Mouse (Mus musculus) erythroid progenitor cell, adult 5-6 weeks (primary cell): ENCODE results near the gene Dnajc2. TPM values are rescaled to one million over a fixed set of nuclear protein-coding genes. Genes with fewer than 3 reads are reported as not detected.
"Not testable (repeated sequence)": the region's sequence is repeated elsewhere in the genome, so short reads cannot be mapped to it uniquely, and the experiment has no call there.

Experiments used
- ATAC-seq: replicated peaks from 2 replicates; pipeline ENCODE4 v1.8.0; 2016; ENCODE audit warnings: moderate number of reproducible peaks, mild to moderate bottlenecking, moderate TSS enrichment, inconsistent platforms; ENCODE audit not compliant: poor library complexity, low FRiP score, severe bottlenecking
- total RNA-seq, 2 experiments: library from RNA; stranded (forward) in 1 of 2; stranded (reverse) in 1 of 2; fragments of 150-400 nt in 1 of 2; fragments of 186-747, 209-891 nt in 1 of 2; gene quantifications; 2 replicates each; pipeline versions ENCODE4 v1.2.3 to v1.2.4; 2015 to 2017; ENCODE audit warnings: low replicate concordance in 2 of 2

The Dnajc2 gene
- total RNA-seq, 2 experiments from 2014 or later = 13.3 to 23.9 TPM

- ATAC-seq = no peak
These were observed 39.1 kb downstream of the Dnajc2 start for GRCm38 (mm10) chr5:21745966-21746365.

DNA sequence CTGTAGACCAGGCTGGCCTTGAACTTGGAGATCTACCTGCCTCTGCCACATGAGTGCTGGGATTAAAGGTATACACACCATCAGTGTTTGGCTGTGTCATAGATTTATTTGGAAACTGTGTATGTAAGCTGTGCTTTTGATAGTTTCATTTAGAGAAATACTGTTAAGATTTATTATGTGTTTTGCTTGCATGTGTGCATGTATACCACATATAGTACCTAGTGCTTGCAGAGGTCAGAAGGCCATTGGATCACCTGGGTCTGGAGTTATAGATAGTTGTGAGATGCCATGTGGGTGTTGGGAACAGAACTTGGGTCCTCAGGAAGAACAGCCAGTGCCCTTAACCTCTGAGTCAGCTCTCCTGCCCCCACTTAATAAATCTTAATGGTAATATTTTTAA, 40.4 kb downstream of the Dnajc2 start:
- no peak for ATAC-seq

GRCm38 (mm10) chr5:21743606-21744005, 41.4 kb downstream of the Dnajc2 start:
- ATAC-seq = no peak

DNA sequence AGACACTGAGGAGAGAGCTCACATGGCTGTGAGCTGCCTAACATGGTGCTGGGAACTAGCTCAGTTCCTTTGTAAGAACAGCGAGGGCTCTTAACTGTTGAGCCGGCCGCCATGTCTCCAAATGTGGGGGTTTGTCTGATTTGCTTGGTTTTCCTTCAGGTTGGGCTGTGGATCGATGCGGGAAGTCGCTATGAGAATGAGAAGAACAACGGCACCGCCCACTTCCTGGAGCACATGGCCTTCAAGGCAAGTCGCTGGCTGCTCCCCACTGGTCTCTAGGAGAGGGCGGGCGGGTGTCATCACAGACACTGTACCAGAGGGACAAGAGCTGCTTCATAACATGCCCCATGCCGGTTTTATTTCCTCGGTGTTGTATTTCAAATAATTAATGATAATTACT, 45.2 kb downstream of the Dnajc2 start:
- no peak for ATAC-seq

- no peak for ATAC-seq
These were observed 45.9 kb downstream of the Dnajc2 start for GRCm38 (mm10) chr5:21739120-21739519.

DNA sequence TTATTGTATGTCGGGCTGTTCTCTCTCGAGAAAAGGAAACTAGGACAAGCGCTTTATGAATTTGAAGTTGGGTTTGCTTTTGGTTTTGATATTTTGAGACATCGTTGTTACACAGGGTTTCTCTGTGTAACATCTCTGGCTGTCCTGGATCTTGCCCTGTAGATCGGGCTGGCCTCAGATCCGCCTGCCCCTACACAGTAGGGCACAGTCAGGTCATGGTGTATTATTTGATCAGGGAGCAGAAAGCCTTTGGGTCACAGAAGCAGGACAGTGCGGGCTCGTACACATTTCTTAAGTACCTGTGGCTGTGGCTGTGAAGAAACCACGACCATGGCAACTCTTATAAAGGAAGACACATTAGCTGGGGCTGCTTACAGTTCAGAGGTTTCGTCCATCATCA, 47.4 kb downstream of the Dnajc2 start:
- 0 out of 2 replicates have a peak, but pooled peaks have one; percentile 35 for ATAC-seq

DNA sequence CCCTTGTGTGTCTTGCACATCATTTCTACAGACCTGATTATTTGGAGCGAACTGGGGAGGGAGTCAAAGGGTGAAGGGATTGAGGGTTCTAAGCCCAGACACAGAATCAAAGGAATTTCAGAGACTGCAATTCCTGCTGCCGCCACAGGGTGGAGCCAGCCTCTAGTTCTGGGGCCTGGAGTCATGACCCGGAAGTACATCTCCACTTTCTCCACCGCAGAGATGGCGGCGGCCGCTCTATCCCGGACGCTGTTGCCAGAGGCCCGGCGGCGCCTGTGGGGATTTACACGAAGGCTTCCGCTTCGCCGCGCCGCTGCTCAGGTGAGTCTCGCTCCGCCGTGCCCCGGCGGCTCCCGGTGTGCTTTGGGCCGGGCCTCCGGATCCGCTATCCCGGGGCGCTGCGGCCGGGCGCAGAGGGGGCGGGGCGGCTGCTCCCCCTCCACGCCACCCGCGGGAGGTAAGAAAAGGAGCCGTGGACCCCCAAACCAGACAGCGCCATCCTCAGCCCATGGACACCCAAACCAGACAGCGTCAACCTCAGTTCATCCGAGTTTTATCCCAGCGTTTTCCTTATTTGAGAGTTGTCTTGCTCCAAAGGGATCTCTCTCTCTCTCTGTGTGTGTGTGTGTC, 48.0 kb downstream of the Dnajc2 start, which contains the start of gene Pmpcb:
Pmpcb (plus strand) TSS at position 186 of the 630 bp plus-strand sequence.
- peak; percentile 86 for ATAC-seq

- no peak for ATAC-seq
These were observed 49.0 kb downstream of the Dnajc2 start for GRCm38 (mm10) chr5:21736046-21736445.

GRCm38 (mm10) chr5:21735584-21735983, 49.5 kb downstream of the Dnajc2 start:
- peak; percentile 69 for ATAC-seq

GRCm38 (mm10) chr5:21735100-21735499, 50.0 kb downstream of the Dnajc2 start:
- ATAC-seq = no peak

DNA sequence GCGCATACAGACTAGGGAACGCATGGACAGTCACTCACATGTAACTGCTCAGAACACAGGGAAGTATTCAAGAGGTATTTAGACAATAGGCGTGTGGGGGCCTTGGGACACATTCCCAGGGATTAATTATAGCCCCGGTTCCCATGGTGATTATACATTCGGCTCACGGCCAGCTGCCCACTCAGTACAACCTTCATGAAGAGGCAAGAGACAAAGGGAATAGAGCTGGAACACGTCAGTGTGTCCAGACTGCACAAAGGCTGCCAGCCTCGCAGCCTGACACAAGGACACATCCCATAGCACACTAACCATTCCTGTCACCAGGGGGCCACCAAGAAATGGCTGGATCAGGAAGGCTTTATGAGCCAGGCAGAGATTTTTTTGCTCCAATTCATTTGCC, 52.1 kb downstream of the Dnajc2 start:
- no peak for ATAC-seq

DNA sequence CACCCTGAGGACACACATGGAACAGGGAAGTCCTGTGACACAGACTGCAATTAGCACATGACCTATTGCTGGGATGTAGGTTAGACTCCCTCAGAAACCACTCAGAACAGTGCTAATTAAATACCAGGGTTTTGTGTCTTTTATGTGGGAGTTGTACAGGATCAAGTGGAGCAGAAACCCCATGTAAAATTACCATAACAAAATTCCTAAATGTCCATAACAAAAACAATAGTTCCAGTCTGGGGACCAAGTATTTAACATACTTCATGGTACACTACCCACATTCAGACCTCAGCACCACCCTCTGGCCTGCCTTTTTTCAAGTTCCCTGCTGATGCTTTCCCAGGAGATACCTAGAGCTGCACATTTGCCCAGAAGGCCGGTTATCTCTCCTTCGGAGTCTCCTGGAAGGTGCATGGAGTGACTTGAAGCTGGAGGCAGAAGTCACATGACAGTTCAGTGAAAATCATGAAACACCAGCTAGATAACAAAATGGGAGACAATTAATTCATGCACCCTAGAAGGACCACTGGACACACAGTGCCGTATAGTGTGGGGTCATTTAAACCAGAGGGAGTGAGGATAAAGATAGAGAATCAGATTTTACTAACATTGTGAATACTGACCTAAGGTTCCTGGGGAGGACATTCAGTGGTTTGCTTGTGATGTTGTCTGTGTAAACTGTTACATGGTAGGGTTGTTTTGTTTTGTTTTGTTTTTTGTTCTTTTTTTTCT, 52.7 kb downstream of the Dnajc2 start:
- no peak for ATAC-seq

DNA sequence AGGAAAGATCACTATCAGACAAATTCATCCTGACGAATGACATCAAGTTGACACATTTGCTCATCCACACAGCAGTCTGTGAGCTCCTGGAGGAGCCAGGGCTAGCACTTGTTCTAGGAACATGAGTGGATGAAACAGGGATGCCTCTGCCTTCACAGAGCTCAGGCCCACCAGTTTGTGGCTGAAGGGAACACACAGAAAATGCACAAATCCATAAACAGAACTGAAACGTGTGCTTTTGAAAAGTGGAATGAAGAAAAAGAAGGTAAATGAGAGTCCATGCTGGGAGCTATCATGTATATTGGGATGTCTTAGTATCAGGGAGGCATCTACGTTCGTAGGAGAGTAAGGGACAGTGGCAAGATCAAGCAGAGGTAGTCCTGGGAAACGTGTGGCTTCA, 55.9 kb downstream of the Dnajc2 start:
- no peak for ATAC-seq

DNA sequence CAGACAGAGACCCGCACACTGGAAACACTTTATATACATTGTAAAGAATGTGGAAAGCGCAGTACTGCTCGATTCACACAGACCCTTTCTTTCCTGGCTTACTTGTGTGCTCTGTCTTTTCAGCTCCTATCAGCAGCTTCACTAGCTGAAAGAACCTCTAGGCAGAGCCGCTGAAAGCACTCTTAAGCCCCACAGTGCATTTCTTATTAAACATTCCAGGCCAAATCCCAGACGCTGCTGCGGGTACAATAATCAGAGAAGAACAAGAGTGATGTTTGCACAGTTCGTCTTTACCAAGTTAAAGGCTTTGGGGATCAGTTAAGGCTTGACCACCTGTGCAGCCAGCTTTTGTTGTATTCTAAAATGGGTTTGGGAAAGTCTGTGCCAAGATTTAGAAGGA, 60.2 kb downstream of the Dnajc2 start:
- ATAC-seq = no peak

DNA sequence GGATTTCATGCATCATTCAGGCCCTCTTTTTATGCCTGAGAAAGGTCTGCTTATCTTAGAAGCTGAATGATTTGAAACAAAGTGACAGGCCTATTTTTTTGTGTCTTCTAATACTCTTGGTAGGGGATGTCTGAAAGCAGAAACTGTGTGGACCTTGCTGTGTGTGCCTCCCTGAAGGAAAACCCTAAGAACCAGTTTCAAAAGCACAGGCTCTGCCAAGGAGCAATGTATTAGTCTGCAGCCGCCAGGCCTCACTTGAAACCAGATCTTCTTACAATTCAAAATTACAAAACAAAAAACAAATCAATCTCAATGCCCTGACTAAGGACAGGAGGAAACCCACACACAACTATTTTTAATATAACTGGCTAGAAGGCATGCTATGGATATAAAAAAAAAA, 60.6 kb downstream of the Dnajc2 start:
- no peak for ATAC-seq

GRCm38 (mm10) chr5:21719209-21719608, 65.8 kb downstream of the Dnajc2 start:
- ATAC-seq = no peak

DNA sequence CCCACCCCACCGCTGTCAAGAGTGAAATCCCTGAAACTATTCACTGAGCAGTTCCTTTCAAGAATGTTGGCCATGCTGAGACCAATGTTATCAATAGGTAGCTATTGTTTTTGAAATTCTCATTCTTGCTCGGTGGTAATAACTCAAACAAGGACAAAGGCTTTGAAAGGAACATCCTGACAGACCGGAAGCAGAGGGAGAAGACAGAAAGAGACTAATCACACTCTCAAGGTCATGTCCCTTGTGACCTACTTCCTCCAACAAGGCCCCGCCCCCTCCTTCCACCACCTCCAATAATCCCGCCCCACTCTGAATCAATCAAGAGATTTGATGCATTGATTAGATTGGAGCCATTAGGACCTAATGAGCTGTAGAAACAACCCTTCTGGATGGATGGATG, 66.5 kb downstream of the Dnajc2 start:
- no peak for ATAC-seq

GRCm38 (mm10) chr5:21717165-21717715, 67.8 kb downstream of the Dnajc2 start:
- ATAC-seq = no peak

DNA sequence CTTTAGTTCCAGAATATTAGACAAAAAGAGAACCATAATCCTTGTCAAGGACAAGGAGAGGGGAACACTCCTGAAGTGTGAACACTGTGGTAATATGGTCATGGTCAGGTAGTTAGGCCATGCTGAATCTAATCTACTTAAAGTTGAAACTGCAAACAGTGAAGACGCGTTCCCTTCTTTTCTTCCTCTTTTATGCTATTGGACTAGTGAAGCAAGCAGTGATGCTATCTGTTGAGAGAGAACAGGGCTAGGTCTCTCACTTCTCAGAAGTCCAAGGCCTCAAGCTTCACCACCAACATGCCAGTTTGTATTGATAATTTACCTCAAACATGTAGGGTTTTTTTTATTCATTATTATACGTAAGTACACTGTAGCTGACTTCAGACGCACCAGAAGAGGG, 70.6 kb downstream of the Dnajc2 start:
- ATAC-seq = no peak

- no peak for ATAC-seq
These were observed 72.8 kb downstream of the Dnajc2 start for GRCm38 (mm10) chr5:21712127-21712715.

- not testable (repeated sequence) for ATAC-seq
These were observed 77.0 kb downstream of the Dnajc2 start for GRCm38 (mm10) chr5:21708011-21708410.
